Mouse (Mus musculus): Measurements from ENCODE around the gene Fam47c.

Fam47c gene

GRCm38 (mm10) chrX:78737463-78737862, at the start of gene Fam47c:
Gene Fam47c (plus strand): TSS chrX:78737763.
- no peak for DNase-seq

GRCm38 (mm10) chrX:78769408-78769807, 31.8 kb downstream of the Fam47c start:
- no peak for DNase-seq

GRCm38 (mm10) chrX:78777078-78777477, 39.5 kb downstream of the Fam47c start:
- DNase-seq: no peak

All from thymus, postnatal 25 days (tissue).